Mouse (Mus musculus) embryonic facial prominence, embryonic 14.5 days (tissue): Measurements from ENCODE around the gene Cnot8. TPM values are rescaled to one million over a fixed set of nuclear protein-coding genes. Genes with fewer than 3 reads are reported as not detected.
A peak's percentile ranks its signal among the peaks of the same experiment; 100 is the strongest.
"Not testable (repeated sequence)": the region's sequence is repeated elsewhere in the genome, so short reads cannot be mapped to it uniquely, and the experiment has no call there.

Experiments used
- ATAC-seq: fragments of 200-750 bp; cut with Nextera tagmentation; 2 replicates; pipeline ENCODE4 v1.8.0; 2017; ENCODE audit warnings: low read depth, moderate number of reproducible peaks, moderate TSS enrichment
- DNase-seq: peaks from one replicate; pipeline ENCODE4 v3.0.0-alpha.2; 2015; ENCODE audit warnings: low spot score
- H3K27ac ChIP-seq: fragments of 300-500 bp; sonication (generic); replicated peaks from 2 replicates; pipeline ENCODE4 v1.5.1; 2014; ENCODE audit warnings: low read depth, mild to moderate bottlenecking, low read length, moderate library complexity
- H3K27me3 ChIP-seq: fragments of 300-500 bp; sonication (generic); replicated peaks from 2 replicates; pipeline ENCODE4 v1.6.1; 2014; ENCODE audit warnings: low read length; ENCODE audit not compliant: control insufficient read depth, insufficient read depth
- H3K36me3 ChIP-seq: fragments of 300-500 bp; sonication (generic); 2 replicates; pipeline ENCODE4 v1.6.1; 2014; ENCODE audit warnings: low read length, mixed read lengths; ENCODE audit not compliant: control insufficient read depth, insufficient read depth
- H3K4me1 ChIP-seq: fragments of 300-500 bp; sonication (generic); 2 replicates; pipeline ENCODE4 v1.6.1; 2014; ENCODE audit warnings: antibody characterized with exemption, low read length; ENCODE audit not compliant: control insufficient read depth, insufficient read depth
- H3K4me2 ChIP-seq: fragments of 300-500 bp; sonication (generic); 2 replicates; pipeline ENCODE4 v1.6.1; 2014; ENCODE audit warnings: low read depth, mild to moderate bottlenecking, low read length, moderate library complexity, mixed read lengths
- H3K4me3 ChIP-seq: fragments of 300-500 bp; sonication (generic); 2 replicates; pipeline ENCODE4 v1.5.1; 2014; ENCODE audit warnings: low read depth, mild to moderate bottlenecking, low read length
- H3K9ac ChIP-seq: fragments of 300-500 bp; sonication (generic); 2 replicates; pipeline ENCODE4 v1.6.1; 2014; ENCODE audit warnings: low read depth, mild to moderate bottlenecking, low read length, moderate library complexity, mixed read lengths
- H3K9me3 ChIP-seq: fragments of 300-500 bp; sonication (generic); 2 replicates; pipeline ENCODE4 v1.6.1; 2016; ENCODE audit warnings: low read length; ENCODE audit not compliant: control insufficient read depth
- WGBS: fragments of 180-500 bp; shearing (Covaris S2); extraction: QIAGEN DNeasy Blood & Tissue Kit; methylation state at CpG from one replicate; pipeline ENCODE4 v1.1.7; 2014; 5-methylcytosine and 5-hydroxymethylcytosine counted together
- polyA plus RNA-seq: library from polyadenylated mRNA; unstranded; fragments of >200 nt; fragmentation: Nextera tagmentation; extraction: Ambion mirVana; gene quantifications from 2 replicates; pipeline ENCODE4 v1.2.1, GENCODE M21; 2014

Gene Cnot8
- polyA plus RNA-seq, 1 experiment from 2014 or later: 85.8 TPM

DNA sequence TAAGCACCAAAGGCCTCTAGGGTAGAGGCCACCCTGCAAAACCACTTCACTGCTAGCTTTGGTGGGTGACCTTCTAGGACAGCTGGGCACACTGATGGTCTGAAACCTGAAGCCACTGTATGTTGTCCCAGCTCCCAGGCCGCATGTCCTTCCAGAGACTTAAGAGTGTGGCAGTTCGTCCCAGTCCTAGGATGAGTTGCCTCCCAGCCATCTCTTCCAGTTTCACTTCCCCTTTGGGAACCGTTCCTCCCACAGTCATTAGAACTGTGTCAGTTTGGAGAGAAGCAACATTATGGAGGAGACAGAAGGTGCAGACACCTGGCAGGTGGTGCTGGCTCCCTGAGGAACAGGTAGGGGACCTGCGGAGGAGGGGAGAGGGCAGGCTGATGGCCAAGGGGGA lies 11.4 kb upstream of the Cnot8 start:
- H3K4me1 ChIP-seq: no peaks in the 10 kb centered on the region
- 43% methylated on average over 4 of the region's 4 CpGs for WGBS
- H3K4me3 ChIP-seq: no peak overlapping the region
- H3K27me3 ChIP-seq: no peaks in the 10 kb centered on the region
- H3K9ac ChIP-seq: peak overlapping the region; percentile 42; the same call in 1 of the 2 replicates
- H3K9me3 ChIP-seq: no peaks in the 10 kb centered on the region
- H3K36me3 ChIP-seq: no peaks in the 10 kb centered on the region
- no peak overlapping the region for H3K27ac ChIP-seq
- H3K4me2 ChIP-seq: peak overlapping the region; percentile 44
- DNase-seq (no peak), ATAC-seq (no peak)

DNA sequence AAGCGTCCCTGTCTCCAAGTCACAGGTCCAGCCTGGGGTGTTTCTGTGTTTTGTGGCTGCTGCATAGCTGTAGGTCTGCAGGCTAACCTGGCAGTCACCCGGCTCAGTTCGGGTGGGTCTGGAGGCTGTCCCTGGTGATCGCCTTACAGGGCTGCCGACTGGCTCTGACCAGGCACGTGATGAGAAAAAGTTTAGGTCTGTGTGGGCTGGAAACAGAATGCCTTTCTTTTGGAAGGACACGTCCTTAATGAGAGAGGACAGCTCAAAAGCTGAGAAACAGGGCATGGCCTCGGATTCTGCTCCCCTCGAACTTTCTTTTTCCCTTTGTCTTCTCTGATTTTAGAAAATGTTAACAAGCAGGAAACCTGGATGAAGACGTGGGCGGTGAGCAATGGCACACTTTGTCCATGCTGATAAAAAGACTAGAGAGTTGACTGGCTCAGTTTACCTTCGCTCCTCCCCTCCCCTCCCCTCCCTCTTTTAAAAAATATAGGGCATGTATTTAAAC lies 10.9 kb upstream of the Cnot8 start, which contains the start of gene Gm12248:
Gene Gm12248 (minus strand): TSS at position 114 of the 508 bp plus-strand sequence.
- Histone ChIP-seq H3K4me3 (no peak within 1 kb of the TSS), H3K4me2 (peak within 1 kb of the TSS; percentile 44), H3K9me3 (no peaks in the 10 kb centered on the region), H3K4me1 (no peaks in the 10 kb centered on the region), H3K9ac (peak within 1 kb of the TSS; percentile 42; the same call in 1 of the 2 replicates), H3K27me3 (no peaks in the 10 kb centered on the region), H3K27ac (no peak within 1 kb of the TSS), H3K36me3 (no peaks in the 10 kb centered on the region)
- ATAC-seq (peak; percentile 78), DNase-seq (peak; percentile 63)
- 13% methylated on average over 12 of the region's 12 CpGs for WGBS

GRCm38 (mm10) chr11:58094766-58095165 lies 9.2 kb upstream of the Cnot8 start:
- 70% methylated on average over 4 of the region's 4 CpGs for WGBS
- Histone ChIP-seq H3K27me3 (no peaks in the 10 kb centered on the region), H3K4me3 (no peak overlapping the region), H3K9me3 (no peaks in the 10 kb centered on the region), H3K27ac (no peak overlapping the region), H3K9ac (no peak overlapping the region), H3K36me3 (no peaks in the 10 kb centered on the region), H3K4me2 (no peak overlapping the region), H3K4me1 (no peaks in the 10 kb centered on the region)
- DNase-seq (no peak), ATAC-seq (no peak)

- Histone ChIP-seq H3K4me2 (no peak overlapping the region), H3K27ac (no peak overlapping the region), H3K27me3 (no peaks in the 10 kb centered on the region), H3K4me3 (no peak overlapping the region), H3K36me3 (no peaks in the 10 kb centered on the region), H3K9ac (no peak overlapping the region), H3K9me3 (no peaks in the 10 kb centered on the region), H3K4me1 (no peaks in the 10 kb centered on the region)
- ATAC-seq (no peak), DNase-seq (no peak)
- 90% methylated on average over 1 of the region's 1 CpGs for WGBS
Observed at GRCm38 (mm10) chr11:58095561-58095960, 8.4 kb upstream of the Cnot8 start.

GRCm38 (mm10) chr11:58096160-58096559 lies 7.8 kb upstream of the Cnot8 start:
- Histone ChIP-seq H3K4me3 (no peak overlapping the region), H3K9me3 (no peaks in the 10 kb centered on the region), H3K27ac (no peak overlapping the region), H3K36me3 (no peaks in the 10 kb centered on the region), H3K4me1 (no peaks in the 10 kb centered on the region), H3K27me3 (no peaks in the 10 kb centered on the region), H3K9ac (no peak overlapping the region), H3K4me2 (no peak overlapping the region)
- 83% methylated on average over 5 of the region's 5 CpGs for WGBS
- no peak for ATAC-seq
- DNase-seq: no peak

- no peaks in the 10 kb centered on the region for H3K27me3 ChIP-seq
Observed at GRCm38 (mm10) chr11:58096821-58097620, 6.9 kb upstream of the Cnot8 start.

DNA sequence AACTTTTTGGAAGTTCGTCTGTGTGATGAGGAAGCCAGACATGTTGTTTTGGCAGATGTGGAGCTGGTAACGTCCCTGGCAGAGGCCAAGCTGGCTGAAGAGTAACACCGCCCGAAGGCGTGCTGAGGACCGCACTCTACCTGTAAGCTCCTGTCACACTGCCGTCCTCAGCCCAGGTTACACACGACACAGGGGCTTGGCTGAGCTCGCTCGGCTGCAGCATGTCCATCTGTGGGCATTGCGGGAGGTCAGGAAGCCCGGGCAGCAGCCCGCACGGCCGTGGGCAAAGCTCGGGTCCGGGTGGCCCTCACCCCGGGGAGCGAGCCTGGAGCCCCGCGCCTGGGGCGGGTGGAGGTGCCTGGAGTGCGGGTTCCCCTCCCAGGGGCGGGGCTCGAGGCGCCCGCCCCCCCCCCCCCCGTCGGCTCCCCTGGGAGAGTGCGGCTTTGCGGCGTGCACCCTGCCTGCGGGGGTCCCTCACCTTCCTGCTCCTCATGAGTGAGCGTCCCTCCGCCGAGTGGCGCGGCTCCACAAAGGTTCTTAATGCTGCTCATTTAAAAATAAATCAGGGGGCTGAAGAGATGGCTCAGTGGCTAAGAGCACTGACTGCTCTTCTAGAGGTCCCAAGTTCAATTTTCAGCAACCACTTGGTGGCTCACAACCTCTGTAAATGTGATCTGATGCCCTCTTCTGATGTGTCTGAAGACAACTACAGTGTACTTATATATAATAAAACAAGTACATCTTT lies 6.2 kb upstream of the Cnot8 start:
- H3K27me3 ChIP-seq: no peaks in the 10 kb centered on the region
- H3K9me3 ChIP-seq: no peaks in the 10 kb centered on the region
- DNase-seq (no peak), ATAC-seq (peak; percentile 38; the same call in 1 of the 2 replicates)
- H3K27ac ChIP-seq: no peak overlapping the region
- H3K4me1 ChIP-seq: no peaks in the 10 kb centered on the region
- WGBS: 0% methylated on average over 21 of the region's 38 CpGs
- no peaks in the 10 kb centered on the region for H3K36me3 ChIP-seq
- peak overlapping the region; percentile 55 for H3K9ac ChIP-seq
- H3K4me3 ChIP-seq: peak overlapping the region; percentile 41
- H3K4me2 ChIP-seq: peak overlapping the region; percentile 76

More at GRCm38 (mm10) chr11:58096821-58097620, 6.9 kb upstream of the Cnot8 start:
- Histone ChIP-seq H3K4me1 (no peaks in the 10 kb centered on the region), H3K9me3 (no peaks in the 10 kb centered on the region), H3K27ac (no peak overlapping the region), H3K4me2 (peak overlapping the region; percentile 76), H3K36me3 (no peaks in the 10 kb centered on the region), H3K4me3 (peak overlapping the region; percentile 41; the same call in 1 of the 2 replicates), H3K9ac (no peak overlapping the region)
- 45% methylated on average over 20 of the region's 20 CpGs for WGBS
- no peak for DNase-seq
- ATAC-seq: no peak

DNA sequence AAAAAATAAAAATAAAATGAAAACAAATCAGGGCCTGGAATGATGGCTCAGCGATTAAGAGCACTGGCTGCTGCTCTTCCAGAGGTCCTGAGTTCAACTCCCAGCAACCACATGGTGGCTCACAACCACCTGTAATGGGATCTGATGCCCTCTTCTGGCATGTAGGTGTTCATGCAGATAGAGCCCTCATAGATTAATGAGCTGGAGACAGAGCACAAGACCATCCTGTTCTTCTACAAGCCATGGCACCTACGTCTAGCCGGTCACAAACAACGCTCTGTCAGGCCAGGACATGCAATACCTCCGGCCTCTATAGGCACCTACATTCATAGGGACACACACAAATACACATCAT lies 5.6 kb upstream of the Cnot8 start:
- H3K9me3 ChIP-seq, H3K9ac ChIP-seq, H3K27me3 ChIP-seq, H3K4me3 ChIP-seq, ATAC-seq, H3K4me1 ChIP-seq, DNase-seq, H3K27ac ChIP-seq, H3K36me3 ChIP-seq: not testable (repeated sequence)
- H3K4me2 ChIP-seq: peak overlapping the region; percentile 76
- WGBS: 64% methylated on average over 5 of the region's 5 CpGs
